Mouse (Mus musculus): ENCODE measurements around the gene Spats1. TPM values are rescaled to one million over a fixed set of nuclear protein-coding genes. Genes with fewer than 3 reads are reported as not detected.

Spats1 gene
- polyA plus RNA-seq, 1 experiment from 2014 or later: 1.4 TPM

DNA sequence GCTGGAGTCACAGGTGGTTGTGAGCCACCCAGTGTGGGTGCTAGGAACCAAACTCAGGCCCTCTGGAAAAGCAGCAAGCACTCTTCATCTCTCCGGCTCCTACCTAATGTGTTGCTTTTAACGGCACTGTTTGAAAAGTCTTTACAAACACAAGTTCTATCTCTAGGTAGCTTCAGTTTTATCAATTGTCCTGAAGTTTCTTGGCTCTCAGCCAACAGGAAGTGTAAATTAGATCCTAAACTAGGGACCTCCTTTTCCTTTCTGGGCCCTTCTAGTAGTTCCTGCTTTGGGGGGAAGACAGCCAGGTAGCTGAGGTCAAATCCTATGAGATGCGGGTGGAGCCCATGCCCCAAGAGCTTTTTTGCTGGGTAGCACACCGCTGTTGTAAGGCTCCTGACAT lies 35.7 kb upstream of the Spats1 start:
- no peak for ATAC-seq
- 96% methylated on average over 4 of the region's 4 CpGs for WGBS
- no peaks in the 10 kb centered on the region for H3K9me3 ChIP-seq
- H3K4me2 ChIP-seq (replicated peaks): no peak overlapping the region
- no peak overlapping the region for H3K4me3 ChIP-seq (replicated peaks)
- peaks cover 10% of the 10 kb centered on the region for H3K4me1 ChIP-seq (replicated peaks)
- H3K9ac ChIP-seq (replicated peaks): no peak overlapping the region
- H3K36me3 ChIP-seq: peaks cover 35% of the 10 kb centered on the region
- no peak overlapping the region for H3K27ac ChIP-seq
- H3K27me3 ChIP-seq: no peaks in the 10 kb centered on the region

DNA sequence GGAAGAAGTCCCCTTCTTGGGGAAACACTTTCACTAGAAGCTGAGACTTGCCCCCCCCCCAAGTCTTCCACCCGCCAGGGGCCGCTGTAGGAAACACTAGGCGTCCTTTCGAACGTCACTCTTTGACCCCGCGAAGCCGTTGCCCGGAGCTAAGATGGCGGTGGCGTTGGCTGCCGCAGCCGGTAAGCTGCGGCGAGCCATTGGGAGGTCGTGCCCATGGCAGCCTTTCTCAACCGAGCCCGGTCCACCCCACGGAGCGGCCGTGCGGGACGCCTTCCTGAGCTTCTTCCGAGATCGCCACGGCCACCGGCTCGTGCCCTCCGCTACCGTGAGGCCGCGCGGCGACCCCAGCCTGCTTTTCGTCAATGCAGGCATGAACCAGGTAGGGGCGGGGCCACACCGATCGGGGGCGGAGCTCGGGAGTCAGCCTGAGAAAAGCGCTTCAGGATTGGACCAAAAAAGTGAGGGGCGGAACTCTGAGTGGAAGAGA lies 31.5 kb upstream of the Spats1 start, which contains the start of gene Aars2:
Gene Aars2 (plus strand): TSS at position 142 of the 490 bp plus-strand sequence.
- H3K4me2 ChIP-seq (replicated peaks): peak within 1 kb of the TSS; percentile 40
- H3K9ac ChIP-seq (replicated peaks): peak within 1 kb of the TSS; percentile 78
- peaks cover 10% of the 10 kb centered on the region for H3K4me1 ChIP-seq (replicated peaks)
- peaks cover 30% of the 10 kb centered on the region for H3K36me3 ChIP-seq
- no peaks in the 10 kb centered on the region for H3K9me3 ChIP-seq
- under 1% methylated on average over 42 of the region's 42 CpGs for WGBS
- H3K4me3 ChIP-seq (replicated peaks): peak within 1 kb of the TSS; percentile 73
- H3K27ac ChIP-seq: peak within 1 kb of the TSS; percentile 89
- no peaks in the 10 kb centered on the region for H3K27me3 ChIP-seq
- ATAC-seq: peak; percentile 93

DNA sequence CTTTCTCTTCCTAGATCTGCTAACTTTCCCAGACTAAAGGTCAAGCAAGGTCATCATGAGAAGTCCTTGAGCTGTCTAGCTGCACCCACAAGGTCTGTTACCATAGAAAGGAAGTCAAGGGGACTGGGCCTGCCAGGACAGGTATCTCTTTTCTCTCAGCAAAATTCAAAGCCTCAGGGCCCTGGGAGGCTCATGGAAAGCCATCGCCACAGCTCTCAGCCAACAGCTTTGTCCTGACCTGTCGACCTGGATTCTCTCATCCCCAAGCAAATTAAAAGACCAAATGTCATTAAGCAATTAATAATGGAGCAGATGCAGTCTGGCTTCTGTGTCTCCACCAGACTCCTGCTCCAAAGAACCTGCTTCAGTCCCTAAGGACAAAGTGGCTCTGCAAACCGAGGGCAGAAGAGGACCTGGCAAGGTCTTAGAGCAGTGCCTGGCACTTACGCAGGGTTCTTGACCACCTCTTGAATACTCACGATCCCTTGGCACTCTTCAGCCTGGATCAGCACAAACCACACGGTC lies 30.8 kb upstream of the Spats1 start:
- Histone ChIP-seq H3K36me3 (peaks cover 25% of the 10 kb centered on the region), H3K9me3 (no peaks in the 10 kb centered on the region), H3K4me3 (replicated peaks) (no peak overlapping the region), H3K4me1 (replicated peaks) (peaks cover 11% of the 10 kb centered on the region), H3K9ac (replicated peaks) (no peak overlapping the region), H3K27ac (no peak overlapping the region), H3K27me3 (no peaks in the 10 kb centered on the region), H3K4me2 (replicated peaks) (no peak overlapping the region)
- ATAC-seq: peak; percentile 51
- WGBS: 74% methylated on average over 6 of the region's 6 CpGs

DNA sequence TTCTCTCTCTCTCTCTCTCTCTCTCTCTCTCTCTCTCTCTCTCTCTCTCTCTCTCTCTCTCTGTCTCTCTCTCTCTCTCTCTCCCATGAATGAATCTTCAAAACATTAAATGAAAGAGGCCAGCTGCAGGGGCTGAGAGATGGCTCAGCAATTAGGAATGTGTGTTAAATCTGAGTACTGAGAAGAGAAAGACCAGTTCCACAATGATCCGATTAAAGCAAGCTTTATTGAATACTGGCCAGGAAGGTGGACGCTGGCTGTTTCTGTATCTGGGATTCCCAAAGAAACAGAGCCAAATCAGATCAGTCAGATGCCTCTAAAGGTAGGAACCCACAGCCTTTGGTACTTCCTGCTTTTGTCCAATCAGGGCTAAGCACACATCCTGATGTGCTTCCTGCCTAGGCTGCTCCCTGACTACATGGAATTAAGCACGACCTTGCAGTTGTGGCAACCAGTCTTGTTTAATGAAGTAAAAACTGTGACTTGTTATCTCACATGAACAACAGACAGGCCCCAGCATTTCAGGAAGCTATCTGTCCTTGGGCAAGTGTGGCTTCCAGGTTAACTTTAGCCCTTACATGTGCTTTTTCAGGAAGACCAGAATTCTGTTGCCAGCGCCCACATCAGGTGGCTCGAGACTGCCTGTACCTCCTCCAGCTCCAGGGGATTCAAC lies 28.2 kb upstream of the Spats1 start:
- 67% methylated on average over 5 of the region's 5 CpGs for WGBS
- Histone ChIP-seq H3K9ac (replicated peaks) (0 out of 2 replicates have a peak overlapping the region, but pooled peaks have one; percentile 36), H3K27ac (no peak overlapping the region), H3K4me3 (replicated peaks) (no peak overlapping the region), H3K9me3 (no peaks in the 10 kb centered on the region), H3K4me2 (replicated peaks) (no peak overlapping the region), H3K4me1 (replicated peaks) (peaks cover 12% of the 10 kb centered on the region), H3K36me3 (peaks cover 2% of the 10 kb centered on the region; the same call in 1 of the 2 replicates), H3K27me3 (no peaks in the 10 kb centered on the region)
- no peak for ATAC-seq

DNA sequence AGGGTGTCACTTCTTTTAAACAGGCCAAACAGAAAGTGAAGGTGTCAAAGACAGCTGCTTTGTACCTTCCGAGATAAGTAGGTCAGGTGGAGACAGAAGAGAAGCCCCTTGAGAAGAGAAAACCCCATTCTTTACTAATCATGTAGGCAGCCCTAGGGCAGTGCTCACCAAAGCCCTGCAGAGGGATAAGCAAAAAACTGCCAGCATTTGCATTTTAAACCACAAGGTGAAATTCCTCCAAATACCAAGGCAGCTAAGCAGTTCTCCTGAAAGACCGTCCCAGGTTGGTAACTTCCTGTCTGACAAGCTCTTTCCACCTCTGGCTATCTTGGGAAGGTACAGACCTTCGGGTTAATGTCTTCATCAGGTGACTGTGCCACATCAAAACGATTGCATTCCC lies 27.1 kb upstream of the Spats1 start:
- peaks cover 10% of the 10 kb centered on the region for H3K4me1 ChIP-seq (replicated peaks)
- H3K27ac ChIP-seq: no peak overlapping the region
- no peaks in the 10 kb centered on the region for H3K27me3 ChIP-seq
- H3K9me3 ChIP-seq: no peaks in the 10 kb centered on the region
- H3K4me2 ChIP-seq (replicated peaks): no peak overlapping the region
- H3K36me3 ChIP-seq: no peaks in the 10 kb centered on the region
- WGBS: 71% methylated on average over 4 of the region's 4 CpGs
- no peak overlapping the region for H3K4me3 ChIP-seq (replicated peaks)
- no peak overlapping the region for H3K9ac ChIP-seq (replicated peaks)
- ATAC-seq: no peak

DNA sequence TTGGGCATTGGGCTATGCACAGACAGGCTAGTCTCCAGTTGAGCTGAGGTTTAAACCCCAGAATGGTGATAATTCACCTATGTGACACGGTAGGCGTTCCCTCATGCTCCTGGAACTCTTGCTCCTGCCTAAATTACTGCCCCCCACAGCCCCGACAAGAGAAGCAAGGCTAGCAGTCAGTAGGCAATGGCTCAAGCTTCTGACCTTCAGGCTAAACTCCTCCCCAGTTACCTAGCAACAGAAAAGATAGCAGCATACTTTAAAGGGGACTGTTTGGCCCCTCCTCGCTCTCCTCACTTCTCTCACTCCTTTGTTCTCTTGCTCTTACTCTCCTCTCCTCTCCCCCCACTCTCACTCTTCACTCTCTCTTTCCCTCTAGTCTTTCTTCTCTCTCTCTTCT lies 25.8 kb upstream of the Spats1 start:
- H3K36me3 ChIP-seq: no peaks in the 10 kb centered on the region

DNA sequence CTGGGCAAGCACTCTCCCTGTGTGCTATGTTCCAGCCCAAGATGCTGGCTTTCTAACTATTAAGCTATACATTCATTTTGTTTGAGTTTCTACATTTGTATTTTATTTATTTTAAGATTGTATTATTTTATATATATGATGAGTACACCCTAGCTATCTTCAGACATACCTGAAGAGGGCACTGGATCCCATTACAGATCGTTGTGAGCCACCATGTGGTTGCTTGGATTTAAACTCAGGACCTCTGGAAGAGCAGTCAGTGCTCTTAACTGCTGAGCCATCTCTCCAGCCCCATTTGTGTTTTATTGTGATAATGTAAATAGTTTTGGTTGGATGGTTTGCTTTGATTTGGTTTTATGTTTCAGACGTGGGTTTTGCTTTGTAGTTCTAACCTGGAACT lies 24.3 kb upstream of the Spats1 start:
- WGBS: 54% methylated on average over 2 of the region's 2 CpGs
- no peaks in the 10 kb centered on the region for H3K36me3 ChIP-seq
- H3K9ac ChIP-seq (replicated peaks): no peak overlapping the region
- no peaks in the 10 kb centered on the region for H3K9me3 ChIP-seq
- no peaks in the 10 kb centered on the region for H3K27me3 ChIP-seq
- no peak for ATAC-seq
- no peak overlapping the region for H3K4me3 ChIP-seq (replicated peaks)
- 0 out of 2 replicates have a peak, but pooled peaks cover 2% of the 10 kb centered on the region for H3K4me1 ChIP-seq (replicated peaks)
- H3K27ac ChIP-seq: no peak overlapping the region
- no peak overlapping the region for H3K4me2 ChIP-seq (replicated peaks)

More for the DNA sequence above, 25.8 kb upstream of the Spats1 start:
- no peak for ATAC-seq
- Histone ChIP-seq H3K9ac (replicated peaks) (no peak overlapping the region), H3K4me3 (replicated peaks) (no peak overlapping the region), H3K27me3 (no peaks in the 10 kb centered on the region), H3K4me2 (replicated peaks) (no peak overlapping the region), H3K27ac (no peak overlapping the region), H3K9me3 (no peaks in the 10 kb centered on the region), H3K4me1 (replicated peaks) (peaks cover 3% of the 10 kb centered on the region; the same call in 1 of the 2 replicates)
- WGBS: 39% methylated on average over 4 of the region's 4 CpGs

DNA sequence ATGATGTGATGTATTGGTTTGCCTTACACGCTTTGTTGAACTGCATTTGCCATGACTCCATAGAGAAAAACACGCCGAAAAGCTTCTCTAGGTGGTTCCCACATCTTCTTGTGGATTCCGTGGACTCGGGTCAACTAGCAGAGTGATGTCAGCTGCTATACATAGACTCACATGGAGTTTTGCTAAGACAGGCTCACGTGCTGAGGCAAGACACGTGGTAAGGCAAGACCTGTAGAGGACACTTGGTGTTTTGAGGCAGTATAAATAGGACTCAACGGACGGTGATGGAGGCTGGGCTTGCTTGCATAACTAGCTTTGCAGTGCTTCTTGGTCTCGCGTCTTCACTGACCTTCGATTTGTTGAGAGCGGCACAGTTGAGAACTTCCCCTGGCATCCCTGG lies 23.2 kb upstream of the Spats1 start:
- no peak for ATAC-seq
- Histone ChIP-seq H3K4me3 (replicated peaks) (no peak overlapping the region), H3K9me3 (no peaks in the 10 kb centered on the region), H3K9ac (replicated peaks) (no peak overlapping the region), H3K4me1 (replicated peaks) (peaks cover 5% of the 10 kb centered on the region; the same call in 1 of the 2 replicates), H3K27ac (no peak overlapping the region), H3K27me3 (no peaks in the 10 kb centered on the region), H3K4me2 (replicated peaks) (no peak overlapping the region), H3K36me3 (no peaks in the 10 kb centered on the region)
- WGBS: 84% methylated on average over 13 of the region's 13 CpGs

DNA sequence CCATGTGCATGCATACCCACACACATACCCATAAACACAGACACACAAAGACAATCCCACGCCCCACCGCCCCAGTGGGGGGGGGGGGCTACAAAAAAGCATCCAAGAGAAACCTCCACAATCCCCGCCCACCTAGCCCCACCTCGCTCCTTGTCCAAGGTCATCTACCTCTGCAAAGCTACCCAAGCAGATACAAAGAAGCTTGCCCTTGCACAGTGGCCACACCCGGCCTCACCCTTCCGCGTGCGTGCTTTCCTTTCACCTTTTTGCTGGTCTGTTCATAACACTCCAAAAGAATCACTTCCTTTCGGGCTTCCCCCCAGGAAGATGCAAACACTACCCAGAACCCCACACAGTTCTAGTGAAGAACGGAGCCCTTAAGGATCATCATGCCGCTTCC lies 20.2 kb upstream of the Spats1 start:
- Histone ChIP-seq H3K9ac (replicated peaks) (no peak overlapping the region), H3K36me3 (no peaks in the 10 kb centered on the region), H3K27ac (no peak overlapping the region), H3K27me3 (no peaks in the 10 kb centered on the region), H3K4me2 (replicated peaks) (no peak overlapping the region), H3K9me3 (no peaks in the 10 kb centered on the region), H3K4me3 (replicated peaks) (no peak overlapping the region), H3K4me1 (replicated peaks) (peaks cover 3% of the 10 kb centered on the region; the same call in 1 of the 2 replicates)
- no peak for ATAC-seq
- 85% methylated on average over 11 of the region's 11 CpGs for WGBS

DNA sequence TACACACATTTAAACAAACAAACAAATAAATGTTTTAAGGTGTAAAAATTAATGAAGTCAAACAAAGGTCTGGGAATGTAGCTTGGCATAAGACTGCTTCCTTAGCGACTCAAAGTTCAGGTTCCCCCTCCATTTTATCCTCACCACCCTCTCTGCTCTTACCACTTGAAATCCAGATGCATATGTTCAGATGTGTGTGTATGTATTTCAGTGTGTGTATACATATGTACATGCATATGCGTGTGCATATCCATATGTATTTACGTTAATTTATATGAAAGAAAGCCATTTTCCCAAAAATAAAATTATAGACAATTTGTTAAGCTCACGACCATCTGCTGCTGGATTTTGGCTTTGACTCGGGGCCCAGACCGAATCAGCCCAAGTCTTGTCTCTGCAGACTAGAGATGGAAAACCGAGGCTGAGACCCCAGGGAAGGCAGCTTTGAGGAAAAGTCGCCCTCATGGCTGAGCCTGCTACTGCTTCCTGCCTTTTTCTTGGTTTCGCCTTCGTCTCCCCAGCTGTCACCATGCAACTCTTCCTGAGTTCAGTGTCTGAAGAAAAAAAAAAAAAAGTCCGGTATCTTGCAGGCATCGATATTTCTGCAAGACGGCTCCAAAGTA lies 15.4 kb upstream of the Spats1 start:
- H3K9me3 ChIP-seq: no peaks in the 10 kb centered on the region
- peaks cover 3% of the 10 kb centered on the region; the same call in 1 of the 2 replicates for H3K4me1 ChIP-seq (replicated peaks)
- 82% methylated on average over 13 of the region's 13 CpGs for WGBS
- no peak overlapping the region for H3K9ac ChIP-seq (replicated peaks)
- H3K36me3 ChIP-seq: no peaks in the 10 kb centered on the region
- ATAC-seq: no peak
- no peak overlapping the region for H3K4me2 ChIP-seq (replicated peaks)
- no peak overlapping the region for H3K27ac ChIP-seq
- H3K4me3 ChIP-seq (replicated peaks): no peak overlapping the region
- 0 out of 2 replicates have a peak, but pooled peaks cover under 1% of the 10 kb centered on the region for H3K27me3 ChIP-seq

DNA sequence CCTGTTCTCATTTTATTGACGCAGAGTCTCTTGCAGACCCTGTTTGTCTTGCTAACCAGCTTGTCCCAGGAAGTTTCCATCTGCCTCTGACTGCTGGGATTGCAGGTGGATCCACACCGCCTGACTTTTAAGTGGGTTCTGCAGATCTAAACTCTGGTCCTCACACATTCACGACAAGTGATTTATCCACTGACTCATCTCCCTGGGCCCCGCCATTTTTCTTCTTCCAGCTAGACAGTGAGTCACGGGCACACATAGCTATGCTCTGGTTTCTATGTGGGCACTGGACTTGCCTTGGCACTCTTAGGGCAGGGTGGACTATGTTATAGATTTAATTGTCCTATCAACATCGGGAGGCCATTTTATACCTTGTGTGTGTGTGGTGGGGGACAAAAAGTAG lies 14.5 kb upstream of the Spats1 start:
- Histone ChIP-seq H3K4me3 (replicated peaks) (no peak overlapping the region), H3K9me3 (no peaks in the 10 kb centered on the region), H3K27ac (no peak overlapping the region), H3K9ac (replicated peaks) (no peak overlapping the region), H3K27me3 (0 out of 2 replicates have a peak, but pooled peaks cover 4% of the 10 kb centered on the region), H3K4me1 (replicated peaks) (peaks cover 3% of the 10 kb centered on the region; the same call in 1 of the 2 replicates), H3K4me2 (replicated peaks) (no peak overlapping the region), H3K36me3 (no peaks in the 10 kb centered on the region)
- ATAC-seq: no peak
- 85% methylated on average over 6 of the region's 6 CpGs for WGBS
